Mouse (Mus musculus) heart, adult 11 months (tissue): Measurements from ENCODE around the gene Il25.
"Not testable (repeated sequence)": the region's sequence is repeated elsewhere in the genome, so short reads cannot be mapped to it uniquely, and the experiment has no call there.

Source experiments
- DNase-seq: peaks from one replicate; pipeline ENCODE4 v3.0.0; 2022

Il25 gene

DNA sequence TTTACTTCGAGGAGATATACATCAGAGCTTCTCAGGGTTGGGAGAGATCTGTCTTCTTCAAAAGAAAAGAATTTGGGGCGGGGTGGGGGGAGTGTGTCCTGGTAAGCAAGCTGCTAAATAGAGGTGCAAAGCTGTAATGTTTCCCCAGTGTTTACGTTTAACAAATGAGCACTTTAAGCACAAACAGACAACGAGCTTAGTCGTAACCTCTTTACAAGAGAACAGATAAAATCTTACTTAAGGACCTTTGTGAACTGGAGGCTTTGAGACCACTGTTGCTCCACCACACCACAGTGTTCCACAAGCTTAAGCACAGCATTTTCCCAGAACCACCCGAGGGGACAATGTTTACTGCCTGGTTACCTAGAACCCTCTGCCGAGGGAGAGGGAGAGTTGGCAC, 5.2 kb upstream of the Il25 start:
- DNase-seq: no peak

DNA sequence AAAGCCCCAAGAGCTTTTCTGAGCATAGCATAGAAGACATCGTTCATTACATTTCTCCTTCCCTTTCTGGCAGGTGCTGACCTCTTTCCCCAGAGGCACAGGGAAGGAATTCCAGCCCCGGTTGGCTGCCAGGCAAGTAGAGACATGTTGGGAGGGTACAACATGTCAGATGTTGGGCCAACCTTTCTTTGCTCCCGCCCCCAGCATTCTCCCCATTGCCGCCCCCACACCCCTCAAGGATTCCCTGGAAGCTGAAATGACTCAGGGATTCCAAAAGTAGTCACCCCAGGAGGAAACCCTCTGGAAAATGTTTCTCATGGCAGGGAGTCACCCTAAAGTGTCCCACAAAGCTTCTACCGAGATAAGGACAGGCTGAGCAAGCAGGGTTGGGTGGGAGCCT, 2.7 kb upstream of the Il25 start:
- no peak for DNase-seq

DNA sequence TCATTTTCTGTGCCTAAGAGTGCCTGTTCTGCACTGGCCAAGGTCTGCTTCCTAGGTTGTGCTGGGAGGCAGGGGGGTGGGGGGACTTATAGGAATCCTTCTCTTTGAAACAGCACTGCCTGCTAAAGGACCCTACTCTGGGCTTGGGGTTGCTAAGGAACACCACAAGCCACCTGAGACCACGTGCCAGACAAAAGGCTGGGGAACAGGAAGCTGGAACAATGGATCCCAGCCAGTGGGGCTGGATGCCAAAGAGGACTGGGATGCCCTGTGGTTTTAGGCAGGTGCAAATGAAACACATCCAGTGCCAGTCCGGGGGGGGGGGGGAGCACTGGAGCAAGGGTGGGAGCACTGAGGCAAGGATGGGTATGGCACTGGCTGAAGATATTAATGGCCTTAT, 2.1 kb upstream of the Il25 start:
- no peak for DNase-seq

DNA sequence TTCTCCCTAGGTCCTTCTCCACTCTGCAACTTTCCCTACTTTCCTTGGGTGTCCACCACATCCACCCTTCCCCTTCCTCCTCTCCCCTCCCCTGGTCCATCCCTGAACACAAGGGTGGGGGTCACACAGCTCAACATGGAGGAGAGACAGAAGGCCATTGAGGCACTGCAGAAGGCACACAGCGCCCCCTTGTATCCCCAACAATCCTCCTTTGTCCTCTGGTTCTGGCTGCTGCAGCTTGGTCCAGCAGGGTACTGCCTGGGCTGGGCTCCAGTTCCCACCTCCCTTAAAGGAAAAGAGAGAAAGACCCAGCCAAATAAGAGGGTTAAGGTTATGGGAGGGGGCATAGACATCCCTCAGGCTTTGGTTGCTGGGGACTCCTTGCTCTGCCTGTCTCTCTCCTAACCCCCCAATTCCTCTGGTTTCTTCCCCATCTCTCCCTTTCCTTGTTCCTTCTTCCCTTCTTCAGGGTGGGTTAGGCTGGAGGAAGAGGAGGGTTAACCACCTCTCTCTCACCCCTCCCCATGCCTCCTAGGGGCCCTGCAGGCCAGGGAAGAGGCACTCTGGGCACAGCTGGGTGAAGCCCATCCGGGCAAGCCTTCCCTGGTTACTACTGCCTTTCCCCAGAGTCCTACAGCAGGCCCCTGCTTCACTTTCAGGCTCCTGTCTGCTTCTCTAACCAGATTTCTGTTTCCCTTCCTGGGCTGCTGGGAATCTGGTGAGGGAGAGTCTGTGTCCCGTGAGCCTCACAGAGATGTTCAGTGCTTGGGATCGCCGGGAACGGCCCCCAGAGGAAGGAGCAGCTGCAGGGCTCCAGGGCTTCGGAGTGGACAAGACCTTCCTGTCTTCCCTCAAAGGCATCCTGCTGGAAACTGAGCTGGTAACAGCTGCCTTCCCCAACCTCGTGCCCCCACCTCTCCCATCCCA, 3.7 kb downstream of the Il25 start, which contains the start of gene Cmtm5:
Gene Cmtm5, plus strand, starts transcription at position 358 of the 927 bp plus-strand sequence.
- no peak for DNase-seq

DNA sequence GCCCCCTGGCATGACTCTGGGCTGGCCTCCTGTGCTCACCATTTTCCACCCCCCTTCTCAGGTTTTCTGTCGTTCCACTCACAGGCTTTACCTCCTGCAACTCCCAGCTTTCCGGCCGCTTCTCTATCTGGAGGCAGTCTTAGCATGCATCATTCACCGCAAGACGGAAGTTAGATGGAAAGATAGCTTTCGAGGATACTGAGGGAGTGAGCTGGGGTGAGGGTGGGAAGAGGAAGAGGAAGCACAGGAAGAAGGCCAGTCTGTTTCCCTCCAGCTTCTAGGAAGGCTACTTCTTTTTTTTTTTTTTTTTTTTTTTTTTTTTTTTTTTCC, 4.3 kb downstream of the Il25 start:
- no peak for DNase-seq

DNA sequence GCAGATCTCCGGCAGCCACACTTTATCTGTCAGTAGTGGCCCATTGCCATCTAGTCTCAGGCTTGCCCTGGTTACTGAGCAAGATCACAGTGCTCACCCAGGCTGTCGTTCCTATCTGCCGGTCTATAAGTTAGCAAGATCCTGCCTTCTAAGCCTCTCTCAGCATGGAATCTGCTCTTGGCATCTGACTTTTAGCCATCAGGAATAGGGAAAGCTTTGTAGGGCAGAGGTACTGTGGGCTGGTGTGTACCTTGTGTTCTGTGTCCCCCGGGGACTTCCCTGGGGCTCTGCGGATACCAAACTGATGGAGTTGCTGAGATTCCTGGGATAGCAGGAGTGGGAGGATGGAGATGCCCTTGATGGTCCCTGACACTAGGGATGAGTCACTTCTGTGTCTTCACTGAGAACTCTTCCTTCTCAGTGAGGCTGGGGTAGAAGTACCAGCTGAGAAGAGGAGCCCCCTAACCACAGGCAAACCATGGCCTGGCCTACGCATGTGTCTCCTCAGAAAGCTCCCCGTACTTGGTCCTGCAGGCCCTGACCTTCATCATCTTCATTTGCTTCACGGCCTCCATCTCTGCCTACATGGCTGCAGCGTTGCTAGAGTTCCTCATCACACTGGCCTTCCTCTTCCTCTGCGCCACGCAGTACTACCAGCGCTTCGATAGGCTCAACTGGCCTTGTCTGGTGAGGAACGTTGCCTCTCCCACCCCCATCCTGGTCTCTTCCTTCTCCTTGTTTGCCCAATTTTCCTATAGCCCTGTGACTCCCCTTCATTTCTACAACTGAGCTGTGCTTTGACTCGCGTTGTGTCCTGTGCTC, 5.1 kb downstream of the Il25 start:
- DNase-seq: no peak

DNA sequence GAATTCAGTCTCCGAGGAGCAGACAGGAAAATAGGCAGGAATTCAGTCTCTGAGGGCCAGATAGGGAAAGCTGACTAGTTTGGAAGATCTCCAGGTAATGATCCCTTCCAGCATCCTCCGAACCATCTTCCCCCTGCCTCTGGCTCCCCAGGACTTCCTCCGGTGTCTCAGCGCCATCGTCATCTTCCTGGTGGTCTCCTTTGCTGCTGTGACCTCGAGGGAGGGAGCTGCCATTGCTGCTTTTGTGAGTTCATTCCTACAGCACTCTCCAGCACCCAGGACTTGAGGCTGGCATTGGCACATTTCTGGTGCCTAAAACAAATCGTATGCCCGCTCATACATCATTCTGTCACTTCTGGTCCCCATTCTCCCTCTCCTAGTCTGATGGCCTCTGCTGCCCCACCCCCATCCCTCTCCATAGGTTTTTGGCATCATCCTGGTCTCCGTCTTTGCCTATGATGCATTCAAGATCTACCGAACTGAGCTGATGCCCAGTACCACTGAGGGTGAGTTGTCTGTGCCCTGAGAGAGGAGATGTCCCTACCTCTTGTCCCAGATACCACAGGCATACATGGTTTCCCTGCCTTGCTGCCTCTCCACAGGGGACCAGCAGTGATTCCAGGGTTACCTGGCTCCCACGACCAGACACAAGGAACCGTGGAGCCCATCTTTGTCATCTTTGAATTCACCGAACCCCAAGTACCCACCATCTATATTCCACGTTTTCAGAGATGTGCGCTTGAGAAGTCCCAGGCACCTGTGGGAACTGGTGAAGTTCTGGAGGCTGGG, 6.1 kb downstream of the Il25 start:
- peak; percentile 92 for DNase-seq

DNA sequence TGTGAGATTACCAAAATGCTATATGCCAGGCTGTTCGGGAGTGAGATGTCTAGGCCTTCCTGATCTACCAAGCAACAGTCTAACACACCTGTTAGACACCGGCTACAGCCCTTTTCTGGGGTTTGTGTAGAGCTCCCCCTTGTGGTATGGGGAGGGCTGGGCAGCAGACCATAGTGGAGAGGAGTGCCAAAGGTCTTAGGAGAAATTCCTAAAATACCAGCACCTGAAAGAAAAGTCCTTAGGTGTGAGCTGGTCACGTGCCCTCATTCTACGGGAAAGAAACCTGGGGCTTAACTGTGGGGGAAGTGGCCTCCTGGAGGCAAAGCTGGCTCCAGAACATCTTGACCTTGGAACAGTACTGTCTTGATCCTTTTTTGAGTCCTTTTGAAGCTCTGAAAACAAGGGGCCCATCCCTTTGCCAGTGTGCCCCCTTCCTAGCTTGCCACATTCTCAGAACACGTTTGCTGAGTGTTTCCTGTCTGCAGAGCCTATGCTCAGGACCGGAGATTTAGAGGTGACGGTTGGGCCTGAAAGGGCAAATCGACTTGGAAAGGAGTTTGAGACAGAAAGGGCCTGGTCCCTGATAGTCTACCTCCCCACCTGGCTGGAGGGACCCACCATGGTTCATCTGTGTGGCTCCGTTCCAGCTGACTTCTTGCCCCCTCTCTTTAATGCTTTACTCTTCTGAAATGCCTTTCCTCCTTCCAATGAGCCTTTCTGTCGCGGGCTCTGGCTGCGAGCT, 7.1 kb downstream of the Il25 start:
- peak; percentile 95 for DNase-seq

DNA sequence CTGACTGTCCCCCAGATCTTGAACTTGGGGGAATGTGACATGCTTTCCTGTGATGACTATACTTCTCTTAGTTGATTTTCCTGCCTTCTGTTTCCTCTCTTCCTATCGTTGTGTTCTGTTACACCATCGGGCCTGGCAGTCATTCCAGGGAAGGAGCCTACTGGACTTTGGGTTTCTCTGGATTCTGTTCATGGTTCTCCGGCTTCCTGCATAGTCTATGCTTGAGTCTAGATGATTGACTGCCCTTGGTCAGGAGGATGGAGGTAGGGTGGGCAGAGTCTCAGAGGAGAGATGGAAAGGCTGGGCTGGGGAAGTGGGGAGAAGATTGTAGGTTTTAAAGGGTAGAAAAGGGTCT, 7.7 kb downstream of the Il25 start:
- DNase-seq: no peak

DNA sequence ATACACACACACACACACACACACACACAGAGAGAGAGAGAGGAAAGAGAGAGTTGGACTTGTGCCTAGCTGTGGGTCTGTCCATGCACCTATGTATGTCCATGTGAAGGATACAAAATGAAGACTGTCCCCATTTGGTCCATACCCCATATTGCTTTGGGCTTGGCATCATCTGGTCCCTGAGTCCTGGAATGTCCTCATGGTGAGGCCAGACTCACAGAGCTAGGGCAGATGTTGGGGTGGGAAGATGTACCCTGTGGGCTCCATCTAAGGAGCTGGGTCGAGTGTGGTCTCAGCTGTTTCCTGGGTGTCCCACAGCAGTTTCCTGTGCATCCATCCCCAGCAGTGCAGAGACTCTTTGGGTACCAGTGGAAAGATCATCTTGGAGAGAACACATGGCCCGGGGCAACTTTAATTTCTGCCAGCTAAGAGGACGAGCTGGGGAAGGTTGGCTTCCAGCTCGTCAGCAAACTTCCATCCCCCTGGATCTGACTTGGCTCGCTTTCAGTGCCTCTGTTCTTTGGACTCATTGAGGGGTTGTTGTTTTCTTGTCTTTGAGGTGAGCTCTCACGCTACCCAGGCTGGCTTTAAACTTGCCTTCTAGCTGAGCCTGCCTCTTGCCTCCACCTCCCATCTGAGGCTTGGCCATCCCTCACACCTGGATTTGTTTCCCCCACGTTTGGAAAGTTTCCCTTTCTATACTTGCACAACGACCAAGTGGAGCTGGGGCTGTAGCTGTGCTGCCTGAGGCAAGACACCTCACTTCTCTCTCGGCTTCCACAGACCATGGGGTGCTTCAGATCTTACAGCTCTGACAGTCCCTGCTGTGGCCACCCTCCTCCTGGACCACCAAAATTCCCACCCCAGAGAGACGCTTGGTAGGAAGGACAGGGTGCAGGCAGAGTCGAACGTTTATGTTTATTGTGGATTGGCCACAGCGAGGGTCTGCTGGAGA, 8.8 kb downstream of the Il25 start:
- DNase-seq: peak; percentile 93

DNA sequence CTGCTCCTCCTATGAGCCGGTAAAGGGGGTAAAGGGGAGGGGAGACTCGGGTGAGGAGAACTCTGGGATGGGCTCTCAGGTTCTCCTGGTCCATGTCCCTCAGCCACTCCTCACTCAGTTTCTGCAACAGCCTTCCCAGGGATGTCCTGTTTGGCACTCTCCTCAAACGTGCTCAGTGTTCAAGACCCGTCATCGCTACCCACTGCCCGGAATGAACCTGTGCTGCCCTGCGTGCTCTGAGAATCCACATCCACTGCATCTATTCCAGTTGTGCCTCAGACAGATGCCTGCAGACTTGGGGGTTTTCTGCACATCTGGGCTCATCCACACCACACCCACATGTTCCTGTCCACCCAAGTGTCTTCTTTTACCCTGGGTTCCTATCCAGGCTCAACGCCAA, 10.0 kb downstream of the Il25 start:
- DNase-seq: no peak

DNA sequence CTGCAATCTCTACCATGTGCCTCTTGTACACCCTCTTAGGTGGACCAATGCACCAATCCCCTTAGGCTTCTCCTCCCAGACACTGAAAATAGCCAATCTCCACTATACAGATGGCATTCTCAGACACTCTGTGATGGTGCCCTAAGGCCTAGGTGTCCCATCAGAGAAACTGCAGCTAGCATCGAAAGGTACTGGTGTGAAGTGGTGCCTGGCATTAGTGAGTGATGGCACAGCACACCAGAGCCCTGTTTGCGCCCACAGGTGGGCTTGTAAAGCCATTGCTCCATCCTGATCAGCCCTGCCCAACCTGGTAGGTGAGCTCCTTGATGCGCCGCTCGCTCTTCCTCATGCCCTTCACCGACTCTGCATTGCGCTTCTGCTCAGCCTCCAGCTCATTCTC, 11.5 kb downstream of the Il25 start:
- no peak for DNase-seq

DNA sequence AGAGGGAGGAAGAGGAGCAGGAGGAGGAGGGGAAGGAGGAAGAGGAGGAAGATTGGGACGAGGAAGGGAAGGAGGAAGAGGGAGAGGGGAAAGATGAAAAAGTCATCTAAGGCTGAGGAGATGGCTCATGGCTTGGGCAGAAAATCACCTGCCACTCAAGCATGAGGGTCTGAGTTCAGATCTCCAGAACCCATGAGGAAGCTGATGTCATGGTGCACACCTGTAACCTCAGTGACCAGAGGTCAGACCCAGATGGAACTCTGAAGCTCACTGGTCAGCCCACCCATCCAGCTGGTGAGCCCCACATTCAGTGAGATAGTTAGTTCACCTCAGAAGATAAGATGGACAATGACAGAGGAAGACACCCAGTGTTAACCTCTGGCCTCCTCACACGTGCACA, 12.4 kb downstream of the Il25 start:
- DNase-seq: no peak

DNA sequence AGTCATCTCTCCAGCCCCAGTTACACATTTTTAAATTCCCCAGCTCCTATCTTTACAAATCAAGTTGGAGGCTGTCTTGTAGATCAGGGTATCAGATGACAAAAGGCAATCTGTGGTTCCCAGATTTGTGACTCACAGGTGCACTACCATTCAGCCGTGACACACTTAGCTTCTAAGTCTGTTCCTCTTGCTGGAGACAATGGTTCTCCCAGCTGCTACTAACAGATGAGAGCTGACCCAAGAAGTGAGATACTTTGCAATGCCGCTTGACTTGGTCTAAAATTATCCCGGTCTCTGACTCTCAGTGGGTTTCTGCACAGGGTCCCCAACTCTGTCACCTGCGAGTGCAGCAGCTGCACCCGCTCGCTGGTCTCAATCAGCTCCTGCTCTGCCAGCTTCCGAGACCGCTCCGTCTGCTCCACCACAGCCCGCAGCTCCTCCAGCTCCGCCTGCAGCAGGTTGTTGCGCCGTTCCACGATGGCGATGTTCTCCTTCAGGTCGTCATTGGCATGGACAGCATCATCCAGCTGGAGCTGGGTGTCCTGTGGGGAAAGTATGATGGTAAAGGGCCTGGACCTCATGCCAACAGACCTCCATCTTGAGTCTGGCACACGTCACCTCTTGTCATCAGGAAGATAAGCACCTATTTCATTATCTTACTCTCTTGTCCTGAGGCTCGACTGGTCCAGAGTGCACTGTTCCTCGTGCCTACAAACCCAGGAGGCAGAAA, 13.6 kb downstream of the Il25 start:
- no peak for DNase-seq

DNA sequence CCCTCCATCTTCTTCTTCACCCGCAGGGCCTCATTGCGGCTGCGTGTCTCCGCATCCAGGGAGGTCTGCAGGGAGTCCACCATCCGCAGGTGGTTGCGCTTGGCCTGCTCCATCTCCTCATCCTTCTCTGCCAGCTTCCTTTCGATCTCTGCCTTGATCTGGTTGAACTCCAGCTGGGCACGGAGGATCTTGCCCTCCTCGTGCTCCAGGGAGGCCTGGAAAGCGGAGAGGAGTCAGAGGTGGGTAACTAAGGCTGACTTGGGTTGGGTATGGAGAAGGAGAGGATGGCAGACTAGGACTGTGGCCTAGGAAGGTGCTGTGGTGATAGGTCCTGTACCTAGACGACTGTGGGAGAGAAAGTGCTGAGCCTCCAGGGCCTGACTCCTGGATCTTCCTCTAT, 14.5 kb downstream of the Il25 start:
- DNase-seq: not testable (repeated sequence)

DNA sequence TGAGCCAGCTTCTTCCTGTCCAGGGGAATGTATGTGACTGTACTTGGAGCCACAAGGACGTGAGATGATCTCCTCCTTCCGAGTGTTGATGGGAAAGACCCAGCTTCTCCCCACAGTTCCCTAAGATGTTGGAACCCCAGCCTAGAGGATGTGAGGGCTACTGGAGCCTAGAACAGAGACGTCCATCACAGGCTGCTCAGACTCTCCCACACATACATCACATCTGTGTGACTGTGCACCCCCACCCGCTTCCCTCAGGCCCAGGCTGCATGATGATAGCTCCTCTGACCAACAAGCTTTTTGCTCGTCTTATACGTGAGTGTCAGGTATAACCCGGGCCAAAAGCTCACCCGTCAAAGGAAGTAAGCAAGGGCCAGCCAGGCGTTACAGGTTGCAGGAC, 16.3 kb downstream of the Il25 start:
- no peak for DNase-seq

DNA sequence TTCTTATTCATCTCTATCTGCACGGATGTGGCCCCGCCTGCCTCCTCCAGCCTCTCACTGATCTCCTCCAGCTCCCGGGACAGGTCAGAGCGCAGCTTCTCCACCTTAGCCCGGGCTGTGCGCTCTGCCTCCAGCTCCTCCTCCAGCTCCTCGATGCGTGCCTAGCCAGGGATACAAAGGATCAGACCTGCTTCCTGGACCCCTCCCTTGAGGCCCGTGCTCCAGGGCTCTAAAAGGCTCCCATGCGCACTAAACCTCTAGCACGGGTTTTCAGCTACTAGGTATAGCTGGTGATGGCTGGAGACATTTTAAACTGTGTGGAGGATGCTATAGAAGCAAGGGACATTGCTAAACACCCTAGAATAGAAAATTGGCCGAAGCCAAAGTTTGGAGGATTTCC, 18.0 kb downstream of the Il25 start:
- no peak for DNase-seq

DNA sequence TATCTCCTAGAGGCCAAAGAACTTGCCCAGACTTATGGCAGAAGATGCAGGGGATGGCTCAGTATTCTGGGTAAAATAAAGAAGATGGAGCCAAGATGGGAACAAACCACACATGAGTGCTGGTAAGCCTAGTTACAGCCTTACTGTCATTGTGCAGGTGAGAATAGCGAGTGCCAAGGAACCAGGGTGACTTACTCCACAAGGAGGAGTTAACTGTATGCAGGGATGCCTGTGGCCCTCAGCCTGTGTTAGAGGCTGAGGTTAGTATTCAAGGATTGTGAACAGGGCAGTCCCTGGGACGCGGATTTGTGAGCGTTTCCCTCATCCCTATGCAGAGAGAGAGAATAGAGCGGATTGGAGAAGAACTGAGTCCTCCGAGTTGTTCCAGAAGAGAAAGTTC, 19.1 kb downstream of the Il25 start:
- no peak for DNase-seq

DNA sequence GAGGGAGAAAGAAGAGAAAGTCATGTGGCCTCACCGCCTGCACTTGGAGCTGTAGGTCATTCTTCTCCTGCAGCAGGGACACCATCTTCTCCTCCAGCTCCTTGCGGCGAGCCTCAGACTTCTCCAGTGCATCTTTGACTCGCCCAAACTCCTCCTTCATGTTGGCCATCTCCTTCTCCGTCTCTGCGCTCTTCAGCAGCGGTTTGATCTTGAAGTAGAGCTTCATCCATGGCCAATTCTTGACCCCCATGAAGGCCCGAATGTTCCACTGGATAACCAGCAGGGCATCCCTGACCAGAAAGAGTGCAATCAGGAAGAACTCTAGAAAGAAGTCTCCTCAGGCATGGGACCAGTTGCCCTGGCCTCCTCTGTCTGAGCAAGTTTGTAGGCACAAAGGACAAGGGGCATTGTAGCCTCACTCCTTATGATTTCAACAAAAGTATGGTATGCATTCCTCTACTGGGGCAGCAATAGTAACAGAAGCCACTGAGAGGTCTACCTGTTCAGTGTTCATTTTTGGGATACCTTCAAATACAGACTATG, 21.2 kb downstream of the Il25 start:
- DNase-seq: no peak

DNA sequence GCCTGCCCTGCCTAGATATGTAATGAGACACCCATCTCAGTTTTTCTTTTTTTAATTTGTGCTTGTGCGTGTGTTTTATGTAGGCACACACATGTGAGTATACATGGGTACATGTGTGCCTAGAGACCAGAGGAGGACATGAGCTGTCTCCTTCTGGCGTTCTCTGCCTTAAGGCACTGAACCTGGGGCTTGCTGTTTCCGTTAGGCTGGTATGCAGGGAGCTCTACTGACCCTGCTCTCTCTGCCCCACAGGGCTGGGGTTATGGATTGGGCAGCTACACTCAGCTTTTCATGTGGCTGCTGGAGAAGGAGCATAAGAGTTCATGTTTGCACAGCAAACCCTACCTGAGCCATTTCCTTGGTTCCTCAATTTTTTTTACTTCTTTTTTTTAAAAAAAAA, 22.0 kb downstream of the Il25 start:
- DNase-seq: no peak

DNA sequence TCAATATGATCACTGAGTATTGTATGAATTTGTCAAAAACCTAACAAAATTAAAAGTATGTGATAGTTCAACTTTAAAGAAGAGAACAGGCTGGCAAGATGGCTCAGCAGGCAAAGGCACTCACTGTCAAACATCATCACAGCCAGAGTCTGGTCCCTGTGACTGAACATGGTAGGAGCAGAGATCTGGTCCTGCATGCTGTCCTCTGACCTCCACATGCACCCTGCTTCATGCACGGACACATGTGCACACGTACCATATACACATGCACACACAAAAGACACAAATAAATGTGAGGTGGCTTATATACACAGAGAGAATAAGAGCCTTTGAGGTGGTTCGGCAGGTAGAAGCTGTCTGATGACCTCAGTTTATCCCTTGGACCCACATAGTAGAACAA, 23.0 kb downstream of the Il25 start:
- no peak for DNase-seq
